Mouse (Mus musculus) lung, postnatal 0 days (tissue): Measurements from ENCODE around the gene Ppp1r32.

ENCODE experiments used
- CTCF ChIP-seq: IDR thresholded peaks from 2 replicates; pipeline ENCODE4 v1.5.1; 2016; ENCODE audit warnings: antibody characterized with exemption, mild to moderate bottlenecking
- EP300 ChIP-seq: IDR thresholded peaks from 2 replicates; pipeline ENCODE4 v1.6.1; 2016; ENCODE audit warnings: antibody characterized with exemption, mild to moderate bottlenecking, control low read depth

GRCm38 (mm10) chr19:10426312-10426711 lies 56.4 kb downstream of the Ppp1r32 start:
- TF ChIP-seq CTCF, result no peak
- no peak for TF ChIP-seq EP300
